Mouse (Mus musculus) heart, postnatal 0 days (tissue): Measurements from ENCODE around the gene Ptms. TPM values are rescaled to one million over a fixed set of nuclear protein-coding genes. Genes with fewer than 3 reads are reported as not detected.

Source experiments
- ATAC-seq: fragments of 200-750 bp; cut with Nextera tagmentation; 2 replicates; pipeline ENCODE4 v1.8.0; 2017; ENCODE audit warnings: low read depth, moderate number of reproducible peaks, moderate library complexity; ENCODE audit not compliant: insufficient read depth
- DNase-seq: peaks from one replicate; pipeline ENCODE4 v3.0.0-alpha.2; 2016; ENCODE audit warnings: low spot score
- H3K27ac ChIP-seq: fragments of 300-500 bp; sonication (generic); 2 replicates; pipeline ENCODE4 v1.5.1; 2014; ENCODE audit warnings: low read depth, mild to moderate bottlenecking
- H3K27me3 ChIP-seq: fragments of 300-500 bp; sonication (generic); 2 replicates; pipeline ENCODE4 v1.6.1; 2014; ENCODE audit warnings: low read length, mixed read lengths; ENCODE audit not compliant: control insufficient read depth, insufficient read depth
- H3K36me3 ChIP-seq: fragments of 300-500 bp; sonication (generic); replicated peaks from 2 replicates; pipeline ENCODE4 v1.6.1; 2014; ENCODE audit warnings: low read length, mixed read lengths; ENCODE audit not compliant: control insufficient read depth, insufficient read depth
- H3K4me1 ChIP-seq: fragments of 300-500 bp; sonication (generic); 2 replicates; pipeline ENCODE4 v1.6.1; 2014; ENCODE audit warnings: antibody characterized with exemption; ENCODE audit not compliant: control insufficient read depth, insufficient read depth
- H3K4me2 ChIP-seq: fragments of 300-500 bp; sonication (generic); 2 replicates; pipeline ENCODE4 v1.6.1; 2014; ENCODE audit warnings: low read depth, mild to moderate bottlenecking, low read length, moderate library complexity
- H3K4me3 ChIP-seq: fragments of 300-500 bp; sonication (generic); 2 replicates; pipeline ENCODE4 v1.5.1; 2014; ENCODE audit warnings: low read depth, low read length
- H3K9ac ChIP-seq: fragments of 300-500 bp; sonication (generic); replicated peaks from 2 replicates; pipeline ENCODE4 v1.6.1; 2014; ENCODE audit warnings: low read depth, low read length, mixed read lengths
- H3K9me3 ChIP-seq: fragments of 300-500 bp; sonication (generic); replicated peaks from 2 replicates; pipeline ENCODE4 v1.6.1; 2016; ENCODE audit warnings: low read length; ENCODE audit not compliant: control insufficient read depth
- CTCF ChIP-seq: IDR thresholded peaks from 2 replicates; pipeline ENCODE4 v1.5.1; 2016; ENCODE audit warnings: antibody characterized with exemption, control low read depth, low read depth
- EP300 ChIP-seq: IDR thresholded peaks from 2 replicates; pipeline ENCODE4 v1.6.1; 2016; ENCODE audit warnings: antibody characterized with exemption, low read depth
- WGBS: fragments of 180-500 bp; shearing (Covaris S2); extraction: QIAGEN DNeasy Blood & Tissue Kit; methylation state at CpG from one replicate; pipeline ENCODE4 v1.1.7; 2014; 5-methylcytosine and 5-hydroxymethylcytosine counted together
- polyA plus RNA-seq: library from polyadenylated mRNA; unstranded; fragments of >200 nt; fragmentation: Nextera tagmentation; extraction: Ambion mirVana; gene quantifications from 2 replicates; pipeline ENCODE4 v1.2.1, GENCODE M21; 2015
- total RNA-seq: library from RNA; depleted of rRNA; stranded (reverse); fragments of >200 nt; gene quantifications from 2 replicates; pipeline ENCODE4 v1.2.3, GENCODE M21; 2014; ENCODE audit warnings: low replicate concordance

Gene Ptms
- total and polyA plus RNA-seq, 2 experiments from 2014 or later = 221 to 323 TPM

DNA sequence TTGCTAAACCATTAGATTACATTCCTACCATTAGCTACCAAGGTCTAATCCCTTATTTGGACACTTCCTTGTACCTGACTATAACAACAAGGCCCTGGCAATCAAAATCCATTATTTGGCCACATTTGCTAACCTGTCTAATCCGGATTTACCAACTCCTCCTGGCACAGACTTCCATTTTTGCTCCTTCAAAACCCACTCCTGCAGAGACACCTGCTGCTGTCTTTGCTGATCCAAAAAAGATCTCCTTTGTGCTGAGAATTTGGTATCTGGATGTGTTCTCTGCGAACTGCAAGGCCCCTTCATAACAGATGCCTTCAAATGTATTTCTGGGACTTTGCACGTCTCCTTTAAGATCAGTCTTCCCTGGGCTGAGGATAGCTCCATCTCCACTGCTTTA lies 23.6 kb upstream of the Ptms start:
- TF ChIP-seq CTCF (no peak), EP300 (no peak)
- 76% methylated on average over 3 of the region's 3 CpGs for WGBS
- ATAC-seq (no peak), DNase-seq (no peak)
- Histone ChIP-seq H3K4me1 (no peaks in the 10 kb centered on the region), H3K4me2 (no peak overlapping the region), H3K27ac (no peak overlapping the region), H3K4me3 (no peak overlapping the region), H3K36me3 (0 out of 2 replicates have a peak, but pooled peaks cover 5% of the 10 kb centered on the region), H3K9ac (no peak overlapping the region), H3K9me3 (no peaks in the 10 kb centered on the region), H3K27me3 (no peaks in the 10 kb centered on the region)

GRCm38 (mm10) chr6:124941679-124942078 lies 21.8 kb upstream of the Ptms start:
- TF ChIP-seq EP300 (no peak), CTCF (no peak)
- no peak overlapping the region for H3K4me2 ChIP-seq
- no peak for DNase-seq
- H3K36me3 ChIP-seq = peaks cover 18% of the 10 kb centered on the region; the same call in 1 of the 2 replicates
- no peak overlapping the region for H3K27ac ChIP-seq
- no peaks in the 10 kb centered on the region for H3K9me3 ChIP-seq
- H3K9ac ChIP-seq = no peak overlapping the region
- no peak overlapping the region for H3K4me3 ChIP-seq
- no peaks in the 10 kb centered on the region for H3K27me3 ChIP-seq
- H3K4me1 ChIP-seq = no peaks in the 10 kb centered on the region
- WGBS = 87% methylated on average over 1 of the region's 1 CpGs
- ATAC-seq = no peak

- ATAC-seq (no peak), DNase-seq (no peak)
- Histone ChIP-seq H3K9me3 (no peaks in the 10 kb centered on the region), H3K9ac (no peak overlapping the region), H3K36me3 (peaks cover 49% of the 10 kb centered on the region), H3K27me3 (no peaks in the 10 kb centered on the region), H3K4me1 (no peaks in the 10 kb centered on the region), H3K27ac (no peak overlapping the region), H3K4me3 (no peak overlapping the region), H3K4me2 (no peak overlapping the region)
- TF ChIP-seq EP300 (no peak), CTCF (no peak)
- 90% methylated on average over 7 of the region's 7 CpGs for WGBS
Measured at GRCm38 (mm10) chr6:124938554-124938953, 18.7 kb upstream of the Ptms start.

DNA sequence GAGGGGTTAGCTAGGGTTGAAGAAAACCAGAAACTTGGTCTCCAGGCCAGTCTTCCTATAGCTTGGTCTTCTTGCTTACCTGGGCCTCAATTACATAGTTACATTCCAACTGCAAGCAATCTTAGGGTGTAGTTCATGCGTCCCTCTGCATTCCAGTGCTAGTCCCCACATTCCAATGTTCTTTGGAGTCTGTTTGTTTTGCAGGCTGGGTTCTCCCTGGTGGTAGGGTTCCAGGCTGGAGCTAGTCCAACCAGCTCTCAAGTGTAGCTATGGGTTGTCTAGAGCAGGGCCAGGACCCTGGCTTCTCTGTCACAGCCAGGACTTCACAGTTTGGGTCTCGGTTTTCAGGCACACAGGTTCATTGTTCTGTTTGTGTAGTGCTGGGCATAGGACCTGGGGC lies 17.6 kb upstream of the Ptms start:
- no peaks in the 10 kb centered on the region for H3K9me3 ChIP-seq
- TF ChIP-seq CTCF (no peak), EP300 (no peak)
- H3K9ac ChIP-seq = no peak overlapping the region
- H3K4me3 ChIP-seq = no peak overlapping the region
- no peak for ATAC-seq
- H3K27ac ChIP-seq = no peak overlapping the region
- WGBS = 77% methylated on average over 2 of the region's 2 CpGs
- H3K36me3 ChIP-seq = peaks cover 55% of the 10 kb centered on the region
- DNase-seq = no peak
- H3K27me3 ChIP-seq = no peaks in the 10 kb centered on the region
- peaks cover 2% of the 10 kb centered on the region; the same call in 1 of the 2 replicates for H3K4me1 ChIP-seq
- no peak overlapping the region for H3K4me2 ChIP-seq

DNA sequence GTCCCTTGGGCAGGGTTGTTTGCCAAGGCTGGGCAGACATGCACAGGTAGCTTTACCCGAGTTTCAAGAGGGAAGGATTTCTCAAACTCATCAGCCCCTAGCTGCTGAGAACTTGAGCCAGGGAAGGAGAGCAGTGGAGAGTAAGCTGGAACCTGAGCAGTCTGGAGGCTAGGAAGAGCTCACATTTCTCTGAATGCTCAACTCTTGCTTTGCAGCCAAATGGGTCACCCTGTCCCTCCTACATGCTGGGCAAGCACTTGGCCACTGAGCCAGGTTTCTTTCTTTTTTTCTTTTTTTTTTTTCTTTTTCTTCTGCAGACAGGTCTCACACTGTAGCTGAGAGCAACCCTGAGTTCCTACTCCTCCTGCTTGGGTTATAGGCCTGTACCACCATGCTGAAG lies 16.8 kb upstream of the Ptms start:
- ATAC-seq (no peak), DNase-seq (no peak)
- WGBS = 78% methylated on average over 1 of the region's 1 CpGs
- no peak overlapping the region for H3K27ac ChIP-seq
- H3K36me3 ChIP-seq = peaks cover 56% of the 10 kb centered on the region
- H3K4me2 ChIP-seq = no peak overlapping the region
- H3K4me1 ChIP-seq = peaks cover 7% of the 10 kb centered on the region
- no peaks in the 10 kb centered on the region for H3K27me3 ChIP-seq
- TF ChIP-seq EP300 (no peak), CTCF (no peak)
- H3K9me3 ChIP-seq = no peaks in the 10 kb centered on the region
- no peak overlapping the region for H3K4me3 ChIP-seq
- H3K9ac ChIP-seq = no peak overlapping the region

DNA sequence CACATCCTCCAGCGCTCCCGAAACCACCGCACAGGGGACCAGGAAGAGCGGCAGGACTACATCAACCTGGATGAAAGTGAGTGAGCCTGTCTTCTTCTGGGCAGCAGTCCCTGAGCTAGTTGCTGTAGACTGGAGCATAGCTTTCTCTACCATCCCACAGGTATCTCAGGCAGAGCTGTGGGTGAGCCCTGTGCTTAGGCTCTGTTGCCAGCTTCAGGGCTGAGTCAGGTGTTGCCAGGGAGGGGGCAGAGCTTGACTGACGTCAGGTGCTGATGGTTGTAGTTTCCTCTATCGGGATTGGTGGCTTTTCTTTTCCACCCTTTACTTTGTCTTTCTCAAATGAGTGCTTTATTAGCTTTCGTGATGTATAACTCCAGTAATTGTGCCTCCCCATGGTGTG lies 14.8 kb upstream of the Ptms start:
- H3K27ac ChIP-seq = no peak overlapping the region
- H3K9me3 ChIP-seq = no peaks in the 10 kb centered on the region
- no peaks in the 10 kb centered on the region for H3K27me3 ChIP-seq
- peaks cover 56% of the 10 kb centered on the region for H3K36me3 ChIP-seq
- no peak overlapping the region for H3K4me2 ChIP-seq
- ATAC-seq (no peak), DNase-seq (no peak)
- no peak overlapping the region for H3K4me3 ChIP-seq
- TF ChIP-seq EP300 = no peak
- TF ChIP-seq CTCF = no peak
- H3K9ac ChIP-seq = no peak overlapping the region
- 91% methylated on average over 7 of the region's 7 CpGs for WGBS
- H3K4me1 ChIP-seq = peaks cover 12% of the 10 kb centered on the region
